Comparison of ENCODE assay signal across 9 mouse cellular contexts in genomic region chr2:167222152-167222551, GRCm38 (mm10). TPM values are rescaled to one million over a fixed set of nuclear protein-coding genes. Genes with fewer than 3 reads are reported as not detected.
DNase-seq lines count a peak whose midpoint lies in the region; ATAC-seq and TF ChIP-seq lines count a peak whose summit lies in the region.
"Had no signal": no experiment of that assay in that cellular context is flagged by ENCODE, and none has a peak within 500 bp of the region (broad histone marks: within the 10 kb centered on the region; RNA-seq: fewer than 3 reads in every experiment).

No protein-coding gene starts in this region.

- TF ChIP-seq CTCF in bone marrow, adult 2 months (IDR thresholded peaks at IDR 0.05; ENCODE audit: control insufficient read depth, insufficient read depth, low read length): peak; percentile 64; the same call in 1 of the 2 replicates
- peak; percentile 90 for TF ChIP-seq CTCF in heart, postnatal 0 days (IDR thresholded peaks at IDR 0.05; ENCODE audit: low read depth)

- H3K9ac ChIP-seq in embryonic facial prominence, embryonic 11.5 days (replicated peaks; ENCODE audit: low read length): no peak overlapping the region
- no peak overlapping the region for H3K9ac ChIP-seq in heart, postnatal 0 days (replicated peaks; ENCODE audit: low read depth, low read length)
- H3K9ac ChIP-seq: liver, embryonic 15.5 days had no signal

- no peaks in the 10 kb centered on the region; the same call in 1 of the 2 replicates for H3K4me1 ChIP-seq in bone marrow, adult 2 months (ENCODE audit: control insufficient read depth, insufficient read depth, low read length)
- no peaks in the 10 kb centered on the region for H3K4me1 ChIP-seq in embryonic facial prominence, embryonic 11.5 days (ENCODE audit: control insufficient read depth, insufficient read depth, low read length)
- H3K4me1 ChIP-seq in heart, postnatal 0 days (ENCODE audit: control insufficient read depth, insufficient read depth): no peaks in the 10 kb centered on the region
- H3K4me1 ChIP-seq: liver, embryonic 15.5 days had no signal

- no peak for TF ChIP-seq POLR2A in bone marrow, adult 2 months (IDR thresholded peaks at IDR 0.05; ENCODE audit: borderline replicate concordance, control insufficient read depth, low read depth, low read length)

- no peak overlapping the region for H3K27ac ChIP-seq in bone marrow, adult 2 months (ENCODE audit: control insufficient read depth, insufficient read depth, low read depth, low read length, poor library complexity)
- no peak overlapping the region for H3K27ac ChIP-seq in embryonic facial prominence, embryonic 11.5 days (replicated peaks; ENCODE audit: low read depth, low read length)
- no peak overlapping the region for H3K27ac ChIP-seq in heart, postnatal 0 days (ENCODE audit: low read depth)
- H3K27ac ChIP-seq: liver, embryonic 15.5 days had no signal

- H3K4me3 ChIP-seq in bone marrow, adult 2 months (replicated peaks; ENCODE audit: control insufficient read depth, low read depth, low read length): no peak overlapping the region
- no peak overlapping the region for H3K4me3 ChIP-seq in embryonic facial prominence, embryonic 11.5 days (ENCODE audit: low read depth, low read length)
- no peak overlapping the region for H3K4me3 ChIP-seq in heart, postnatal 0 days (ENCODE audit: low read depth, low read length)
- H3K4me3 ChIP-seq: liver, embryonic 15.5 days had no signal

- TF ChIP-seq EP300 in heart, postnatal 0 days (IDR thresholded peaks at IDR 0.05; ENCODE audit: low read depth): no peak

- no peaks in the 10 kb centered on the region for H3K9me3 ChIP-seq in embryonic facial prominence, embryonic 11.5 days (replicated peaks; ENCODE audit: control insufficient read depth, low read length)
- H3K9me3 ChIP-seq in heart, postnatal 0 days (replicated peaks; ENCODE audit: control insufficient read depth, low read length): no peaks in the 10 kb centered on the region
- H3K9me3 ChIP-seq: liver, embryonic 15.5 days had no signal

- H3K4me2 ChIP-seq in embryonic facial prominence, embryonic 11.5 days (ENCODE audit: low read depth, low read length): no peak overlapping the region
- no peak overlapping the region for H3K4me2 ChIP-seq in heart, postnatal 0 days (ENCODE audit: low read depth, low read length)
- H3K4me2 ChIP-seq: liver, embryonic 15.5 days had no signal

- H3K36me3 ChIP-seq in embryonic facial prominence, embryonic 11.5 days (replicated peaks; ENCODE audit: control insufficient read depth, insufficient read depth, low read depth, low read length): no peaks in the 10 kb centered on the region
- H3K36me3 ChIP-seq in heart, postnatal 0 days (replicated peaks; ENCODE audit: control insufficient read depth, insufficient read depth, low read length): no peaks in the 10 kb centered on the region
- H3K36me3 ChIP-seq: liver, embryonic 15.5 days had no signal

- WGBS in bone marrow, adult 2 months: 23% methylated on average over 7 of the region's 7 CpGs
- WGBS in embryonic facial prominence, embryonic 11.5 days: 29% methylated on average over 7 of the region's 7 CpGs
- WGBS in heart, postnatal 0 days: 21% methylated on average over 7 of the region's 7 CpGs

- H3K27me3 ChIP-seq in embryonic facial prominence, embryonic 11.5 days (ENCODE audit: control insufficient read depth, insufficient read depth, low read length): no peaks in the 10 kb centered on the region
- H3K27me3 ChIP-seq in heart, postnatal 0 days (ENCODE audit: control insufficient read depth, insufficient read depth, low read length): 0 out of 2 replicates have a peak, but pooled peaks cover 3% of the 10 kb centered on the region

- 0 out of 2 replicates have a peak, but pooled peaks have one; percentile 39 for ATAC-seq in embryonic facial prominence, embryonic 11.5 days (replicated peaks; ENCODE audit: insufficient number of reproducible peaks, low FRiP score, low TSS enrichment, low read depth)
- peak; percentile 45 for ATAC-seq in heart, postnatal 0 days (ENCODE audit: insufficient read depth, low read depth)
- ATAC-seq in megakaryocyte progenitor cell, adult 5-6 weeks (replicated peaks; ENCODE audit: poor library complexity): peak; percentile 75
- ATAC-seq in monocyte, adult 5-6 weeks (replicated peaks; ENCODE audit: insufficient number of reproducible peaks, low FRiP score, low TSS enrichment, poor library complexity, severe bottlenecking): no peak

- peak; percentile 85 for DNase-seq in MN1 (ENCODE audit: low spot score)
- DNase-seq in embryonic facial prominence, embryonic 11.5 days (ENCODE audit: low spot score): peak; percentile 88
- peak; percentile 78 for DNase-seq in heart, postnatal 0 days (ENCODE audit: low spot score)
- peak; percentile 61 for DNase-seq in layer of hippocampus, adult 9-11 months
- DNase-seq in spleen, adult 12 weeks (ENCODE audit: low spot score): peak; percentile 15

RNA-seq across cellular contexts. Expression of gene Ptgis, which starts 18.3 kb away (rescaled TPM):
- 1.2 TPM in 2 replicates for polyA plus RNA-seq in bone marrow, adult 2 months (2011; ENCODE audit: insufficient read depth, insufficient read length, low replicate concordance, missing spikeins)
- 12.9 and 14.5 TPM in 2 replicates for polyA plus RNA-seq in embryonic facial prominence, embryonic 11.5 days (2014; fragmentation: Nextera tagmentation; extraction: Ambion mirVana)
- total RNA-seq in heart, postnatal 0 days (2014; rRNA removed; ENCODE audit: low replicate concordance): 38.6 and 60.0 TPM in 2 replicates
- polyA plus RNA-seq in heart, postnatal 0 days (2015; fragmentation: Nextera tagmentation; extraction: Ambion mirVana): 20.8 and 22.6 TPM in 2 replicates
- total RNA-seq in megakaryocyte progenitor cell, adult 5-6 weeks (2015): not detected in 2 replicates
- total RNA-seq in megakaryocyte progenitor cell, adult 5-6 weeks (2017): not detected in 2 replicates
- not detected in 3 replicates for total RNA-seq in monocyte, adult 5-6 weeks (2017)

RNA-seq across cellular contexts. Expression of gene Kcnb1, which starts 32.2 kb away (rescaled TPM):
- 0.45 TPM in 1 of 2 replicates, not detected in the other for polyA plus RNA-seq in bone marrow, adult 2 months (2011; ENCODE audit: insufficient read depth, insufficient read length, low replicate concordance, missing spikeins)
- 0.39 and 0.67 TPM in 2 replicates for polyA plus RNA-seq in embryonic facial prominence, embryonic 11.5 days (2014; fragmentation: Nextera tagmentation; extraction: Ambion mirVana)
- 4.8 and 7.1 TPM in 2 replicates for total RNA-seq in heart, postnatal 0 days (2014; rRNA removed; ENCODE audit: low replicate concordance)
- 1.7 TPM in 2 replicates for polyA plus RNA-seq in heart, postnatal 0 days (2015; fragmentation: Nextera tagmentation; extraction: Ambion mirVana)
- 0.34 and 0.47 TPM in 2 replicates for total RNA-seq in megakaryocyte progenitor cell, adult 5-6 weeks (2015)
- total RNA-seq in megakaryocyte progenitor cell, adult 5-6 weeks (2017): 0.75 and 1.8 TPM in 2 replicates
- total RNA-seq in monocyte, adult 5-6 weeks (2017): 0.49 to 2.1 TPM (median 0.57 TPM) in 3 replicates

Comparison
In these comparisons a context has a peak if more than half of its experiments do, and no peak if none do; other contexts are left out.
1. DNase-seq: peak in every context shown above with its lines; median percentile 88 in embryonic facial prominence, embryonic 11.5 days; 85 in MN1; 78 in heart, postnatal 0 days; 61 in layer of hippocampus, adult 9-11 months; 15 in spleen, adult 12 weeks.
2. RNA of gene Ptgis, which starts 18.3 kb away (total RNA-seq): 38.6 to 60.0 TPM in heart, postnatal 0 days; not detected in megakaryocyte progenitor cell, adult 5-6 weeks and not detected in monocyte, adult 5-6 weeks; every median in the first group is over 10 times any median in the second.